Mouse (Mus musculus) adrenal gland, adult 2 months (tissue): ENCODE measurements around the gene Mgrn1. TPM values are rescaled to one million over a fixed set of nuclear protein-coding genes. Genes with fewer than 3 reads are reported as not detected.

ENCODE experiments used
- DNase-seq: peaks from one replicate; pipeline ENCODE4 v3.0.0; 2021
- polyA plus RNA-seq: library from polyadenylated mRNA; depleted of rRNA; stranded (reverse); fragments of >200 nt; gene quantifications from 2 replicates; pipeline ENCODE4 v1.2.3, GENCODE M21; 2012
- total RNA-seq, 2 experiments: library from RNA; stranded (reverse); gene quantifications; 2 replicates each; pipeline ENCODE4 v1.2.3; 2021

Mgrn1 gene
- total and polyA plus RNA-seq, 3 experiments, result 79.3 to 157 (median 87.4) TPM

DNA sequence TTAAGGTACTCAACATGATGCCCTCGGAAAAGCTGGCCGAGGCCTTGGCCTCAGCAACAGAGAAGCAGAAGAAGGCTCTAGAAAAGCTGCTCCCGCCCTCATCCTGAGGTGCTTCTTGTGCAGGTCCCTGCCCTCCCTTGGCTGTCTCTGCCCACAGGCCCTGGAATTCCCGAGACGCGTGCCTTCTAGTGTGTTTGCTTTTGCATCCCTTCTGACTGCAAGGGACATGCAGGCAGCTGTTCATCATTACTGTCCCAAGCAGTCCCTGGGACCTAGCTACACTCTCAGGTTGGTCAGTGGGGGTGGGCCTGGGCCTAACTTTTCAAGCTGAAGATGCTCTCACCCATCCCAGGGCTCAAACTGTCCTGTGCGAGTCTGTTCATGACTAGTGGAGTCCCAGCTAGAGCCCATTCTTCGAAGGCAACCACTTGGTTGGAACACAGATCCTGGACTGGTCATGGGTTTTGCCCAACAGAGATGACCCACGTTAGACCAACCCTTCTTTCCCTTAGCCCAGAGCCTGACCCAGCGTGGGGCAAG, 54.3 kb downstream of the Mgrn1 start:
- DNase-seq, result no peak

GRCm38 (mm10) chr16:4941016-4941415, 55.0 kb downstream of the Mgrn1 start:
- DNase-seq, result no peak

- DNase-seq, result no peak
Observed at GRCm38 (mm10) chr16:4942868-4943267, 56.8 kb downstream of the Mgrn1 start.

DNA sequence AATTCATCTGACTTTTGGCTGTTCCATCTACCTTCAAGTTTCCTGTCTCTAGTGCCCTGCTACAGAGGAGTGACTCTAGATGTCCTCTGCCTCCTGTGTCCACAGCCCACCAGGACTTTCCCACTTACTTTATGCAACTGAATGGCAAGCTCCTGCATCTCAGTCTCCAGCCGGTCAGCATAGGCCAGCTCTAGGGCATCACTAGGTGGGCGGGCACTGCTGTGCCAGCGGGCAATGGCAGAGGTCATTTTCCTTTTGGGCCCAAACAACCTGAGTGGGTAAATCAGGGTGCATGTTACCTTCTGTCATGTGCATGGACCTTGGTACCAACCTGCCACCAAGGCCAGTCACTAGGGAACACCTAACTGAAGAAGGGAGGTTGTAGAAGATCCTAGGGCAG, 57.4 kb downstream of the Mgrn1 start:
- no peak for DNase-seq

DNA sequence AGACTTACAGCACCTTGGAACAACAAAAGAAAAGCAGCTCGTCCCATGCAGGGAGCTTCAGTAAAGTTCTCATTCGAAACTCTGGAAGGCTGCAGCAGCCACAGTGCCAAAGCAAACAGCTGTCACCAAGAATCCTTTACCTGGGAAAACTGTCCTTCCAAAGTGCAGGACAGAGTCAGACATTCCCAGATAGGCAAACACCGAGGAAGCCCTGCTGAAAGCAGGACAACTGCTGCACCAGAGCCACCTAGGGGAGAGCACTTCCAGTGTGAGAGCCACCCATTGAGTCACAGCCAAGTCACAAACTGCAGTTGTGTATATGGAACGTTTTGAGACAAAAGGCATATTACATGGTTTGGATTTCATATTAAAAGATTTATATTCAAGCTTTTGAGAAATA, 59.4 kb downstream of the Mgrn1 start:
- DNase-seq, result no peak

DNA sequence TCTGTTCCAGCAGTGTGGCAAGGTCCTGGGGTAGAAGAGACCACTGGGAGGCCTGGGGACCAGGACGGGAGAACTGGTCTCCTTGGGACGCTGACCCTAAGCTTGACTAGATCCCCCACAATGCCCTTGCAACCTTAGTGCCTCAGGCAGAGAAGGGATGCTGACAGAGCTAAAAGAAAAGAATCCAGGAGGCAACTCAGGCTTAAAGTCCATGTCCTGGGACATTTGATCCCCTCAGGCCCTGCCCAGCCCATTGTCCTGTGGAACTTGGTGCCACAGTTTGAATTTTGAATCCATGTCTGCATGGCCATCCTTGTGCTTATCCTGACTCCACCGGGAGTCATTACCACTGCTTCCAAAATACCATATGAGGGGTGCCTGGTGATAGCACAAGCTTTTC, 60.1 kb downstream of the Mgrn1 start:
- no peak for DNase-seq

GRCm38 (mm10) chr16:4947378-4947777, 61.3 kb downstream of the Mgrn1 start:
- no peak for DNase-seq

DNA sequence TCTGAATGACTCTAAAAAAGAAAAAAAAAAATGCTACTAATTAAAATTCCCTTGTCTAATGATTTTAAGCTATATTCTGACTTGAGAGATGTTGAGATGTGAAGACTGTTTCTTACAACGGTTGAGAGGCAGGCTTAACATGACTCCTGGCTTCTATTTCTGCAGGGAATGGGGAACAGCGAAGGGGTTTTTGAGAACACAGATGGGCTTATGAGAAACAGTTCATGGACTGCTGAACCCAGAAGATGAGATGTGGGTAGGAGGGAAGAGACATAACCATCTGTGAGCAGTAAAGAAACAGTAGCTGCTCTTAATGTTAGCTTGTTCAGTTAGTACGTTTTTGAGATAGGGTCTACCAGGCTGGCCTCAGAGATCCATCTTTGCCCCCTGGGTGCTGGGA, 70.6 kb downstream of the Mgrn1 start:
- no peak for DNase-seq

- no peak for DNase-seq
Observed at GRCm38 (mm10) chr16:4957446-4957845, 71.4 kb downstream of the Mgrn1 start.

DNA sequence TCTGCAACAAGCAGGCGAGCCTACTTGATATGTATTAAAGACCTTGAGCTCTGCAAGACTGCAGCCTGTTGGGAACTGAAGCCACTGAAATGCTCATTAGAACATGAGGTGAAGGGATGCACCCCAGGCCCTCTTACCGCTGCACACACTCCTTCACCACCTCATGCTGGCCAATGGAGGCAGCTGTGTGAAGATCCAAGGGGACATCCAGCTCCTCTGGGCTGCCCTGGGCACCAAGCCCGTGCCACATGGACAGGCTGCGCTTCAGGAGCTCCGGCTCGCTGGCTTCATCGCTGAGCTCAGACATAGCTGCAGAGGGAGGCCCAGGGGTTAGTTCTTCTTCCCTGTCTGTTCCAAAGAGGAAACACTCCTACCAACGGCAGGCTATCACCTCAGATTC, 74.2 kb downstream of the Mgrn1 start:
- DNase-seq, result no peak

DNA sequence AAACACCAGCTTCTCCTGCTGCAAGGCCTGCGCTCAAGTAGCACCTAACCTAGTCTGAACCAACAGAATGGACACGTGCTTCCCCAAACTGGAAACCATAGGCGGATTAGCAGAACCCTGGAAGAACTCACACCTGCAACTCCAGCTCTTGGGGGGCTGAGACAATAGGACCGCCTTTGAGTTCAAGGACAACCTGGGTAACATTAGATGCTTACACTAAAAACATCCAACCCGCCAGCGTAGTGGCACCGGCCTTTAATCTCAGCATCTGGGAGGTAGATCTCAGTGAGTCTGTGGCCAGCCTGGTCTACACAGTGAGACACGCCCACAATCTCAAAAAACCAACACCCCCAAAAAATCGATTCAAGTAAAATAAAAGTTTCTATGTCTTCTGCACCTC, 77.3 kb downstream of the Mgrn1 start:
- DNase-seq, result no peak

DNA sequence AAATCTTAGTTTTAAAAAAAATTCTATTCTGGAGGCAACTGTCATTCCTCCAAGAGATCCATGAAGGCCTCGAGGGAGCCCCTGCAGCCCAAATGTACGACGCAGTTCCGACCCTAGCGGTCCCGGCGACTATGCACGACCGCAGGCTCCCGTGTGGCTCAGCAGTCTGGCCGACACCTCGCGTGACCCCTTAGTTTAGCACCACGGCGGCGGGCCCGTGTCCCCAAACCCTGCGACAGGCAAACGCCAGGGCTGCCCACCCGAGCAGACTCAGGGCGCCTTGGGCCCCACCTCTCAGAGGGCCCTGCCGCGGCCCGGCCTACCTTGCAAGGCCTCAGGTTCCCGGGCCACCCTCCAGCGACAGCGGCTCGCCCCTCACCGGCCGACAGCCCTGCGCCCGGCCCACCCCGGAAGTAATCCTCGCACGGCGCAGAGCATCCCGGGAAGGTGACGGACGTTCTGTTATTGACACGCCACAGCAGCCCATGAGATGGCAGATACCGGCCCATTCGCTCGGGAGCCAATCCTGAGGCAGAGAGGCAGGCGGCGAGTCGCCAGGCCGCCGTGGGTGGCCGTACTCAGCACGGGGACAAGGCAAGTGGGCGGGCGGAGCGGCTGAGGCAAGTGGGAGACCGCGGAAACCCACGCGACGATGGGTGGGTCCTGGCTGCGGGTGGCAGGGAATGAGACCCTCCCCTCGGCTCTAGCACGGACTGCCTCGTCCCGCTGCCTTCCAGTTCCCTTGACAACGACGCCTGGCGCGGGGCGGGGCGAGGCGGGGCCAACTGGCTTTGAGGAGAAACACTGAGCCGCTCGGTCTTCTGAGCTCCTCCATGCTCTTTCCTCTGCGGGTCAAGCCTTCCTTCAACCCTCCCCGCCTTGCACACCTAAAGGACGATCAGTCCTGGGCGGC, 78.0 kb downstream of the Mgrn1 start, which contains the start of gene Anks3:
Gene Anks3, minus strand, starts transcription at position 409 of the 913 bp plus-strand sequence.
- peak; percentile 99 for DNase-seq

GRCm38 (mm10) chr16:4964731-4965391, 78.8 kb downstream of the Mgrn1 start:
- no peak for DNase-seq

GRCm38 (mm10) chr16:4965392-4966129, 79.5 kb downstream of the Mgrn1 start:
- DNase-seq, result no peak

DNA sequence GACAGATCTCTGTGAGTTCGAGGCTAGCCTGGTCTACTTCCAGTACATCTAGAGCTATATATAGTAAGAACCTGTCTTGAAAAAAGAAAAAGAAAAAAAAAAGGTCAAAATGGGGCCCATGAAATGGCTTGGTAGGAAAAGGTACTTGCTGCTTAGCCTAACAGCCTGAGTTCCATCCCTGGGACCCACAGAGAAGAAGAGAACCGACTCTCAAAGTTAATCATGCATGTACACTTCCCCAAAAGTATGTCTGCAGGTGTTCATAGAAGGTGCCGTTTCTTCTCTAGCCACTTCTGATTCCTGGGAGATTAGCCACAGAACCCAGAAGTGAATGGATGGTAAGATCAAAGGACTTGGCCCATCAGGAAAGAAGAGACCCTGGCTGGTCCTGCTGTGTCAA, 82.4 kb downstream of the Mgrn1 start:
- no peak for DNase-seq

DNA sequence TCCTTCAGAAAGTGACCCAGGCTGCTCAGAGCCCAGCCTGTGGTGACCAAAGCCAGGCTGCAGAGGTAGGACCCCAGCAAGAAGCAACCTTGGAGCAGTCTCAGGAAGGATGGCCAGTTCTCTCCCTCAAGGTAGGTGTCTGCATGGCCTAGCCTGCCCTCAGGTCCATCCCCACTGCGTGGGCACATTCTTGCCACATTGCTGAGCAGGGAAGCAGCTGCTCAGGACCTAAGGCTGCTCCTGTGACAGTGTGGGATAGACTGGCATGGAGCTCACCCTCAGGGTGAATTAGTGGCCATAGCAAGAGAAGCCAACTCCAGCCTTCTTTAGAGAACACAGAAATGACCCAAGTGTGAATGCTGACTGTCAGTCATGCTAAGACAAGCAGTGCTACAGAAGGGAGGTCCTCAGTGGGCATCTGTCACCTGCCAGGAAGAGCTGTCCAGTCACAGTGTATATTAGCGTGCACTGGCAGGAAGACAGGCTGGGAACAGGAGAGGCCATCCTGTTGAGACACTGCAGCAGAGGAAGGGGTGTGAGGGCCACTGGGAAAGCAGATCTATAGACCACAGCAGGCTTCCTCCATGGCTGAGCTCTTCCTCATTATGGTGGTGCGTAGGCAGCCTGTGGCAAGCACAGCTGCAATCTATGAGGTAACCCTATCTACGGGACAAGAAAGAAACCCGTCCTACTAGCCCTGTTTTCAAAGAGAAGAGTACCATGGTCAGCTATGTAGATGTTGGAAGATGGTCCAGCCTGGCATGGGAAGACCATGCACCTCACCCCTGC, 83.2 kb downstream of the Mgrn1 start:
- DNase-seq, result no peak

- DNase-seq, result no peak
Observed at GRCm38 (mm10) chr16:4971626-4972025, 85.6 kb downstream of the Mgrn1 start.

GRCm38 (mm10) chr16:4974521-4974920, 88.5 kb downstream of the Mgrn1 start:
- no peak for DNase-seq

- no peak for DNase-seq
Observed at GRCm38 (mm10) chr16:4976180-4976579, 90.1 kb downstream of the Mgrn1 start.

DNA sequence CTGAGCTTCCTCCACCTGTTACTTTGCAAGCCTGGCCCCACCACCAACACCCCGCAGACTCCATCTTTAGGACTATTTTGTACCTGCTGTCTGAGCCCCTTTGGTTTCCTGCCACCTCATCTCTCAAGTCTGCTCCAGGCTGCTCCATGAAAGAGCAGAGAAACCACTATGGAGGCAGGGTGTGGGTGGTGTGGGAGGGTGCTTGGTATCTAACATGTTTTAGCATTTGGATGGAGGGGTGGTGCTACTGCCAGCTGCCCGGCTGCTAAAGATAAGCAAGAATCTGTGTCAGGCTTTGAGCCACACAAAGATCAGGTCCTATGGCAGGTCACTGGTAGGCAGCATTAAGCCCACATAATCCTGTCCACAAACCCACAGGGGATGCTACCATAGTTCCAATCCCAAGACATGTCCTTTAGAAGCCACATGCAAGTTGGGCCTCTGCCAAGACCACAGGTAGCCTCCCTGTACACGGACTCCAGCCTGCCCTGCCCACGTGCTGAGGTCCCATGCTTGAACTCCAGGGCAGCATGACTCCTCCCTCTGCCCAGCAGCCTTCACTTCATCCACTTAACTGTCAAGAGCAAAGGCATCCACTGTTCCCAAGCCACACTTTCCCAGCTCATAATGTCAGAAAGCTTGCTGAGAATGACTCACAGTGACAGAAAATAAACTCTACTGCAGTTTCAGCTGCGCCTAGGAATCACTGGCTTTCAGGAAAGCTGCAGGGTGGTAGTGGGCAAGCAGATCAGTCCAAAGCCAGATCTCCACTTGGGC, 92.4 kb downstream of the Mgrn1 start:
- no peak for DNase-seq
